Mouse (Mus musculus): ENCODE measurements around the gene Uba7. TPM values are rescaled to one million over a fixed set of nuclear protein-coding genes. Genes with fewer than 3 reads are reported as not detected.

The Uba7 gene
- total RNA-seq (2012; rRNA removed) (15.8 and 18.1 TPM in 2 replicates), polyA plus RNA-seq (2012; ENCODE audit: insufficient read depth in 1 of 2, insufficient read length in 2 of 2, low read depth in 1 of 2, low replicate concordance in 2 of 2, missing spikeins in 1 of 2) (10 to 100 TPM in 1 of 2 experiments, not detected in 1; 44.1 TPM)

GRCm38 (mm10) chr9:107975399-107976386, at the start of gene Uba7:
TSS of gene Uba7 (plus strand) at chr9:107975505.
- Histone ChIP-seq H3K9ac (ENCODE audit: control insufficient read depth, low read depth, low read length, poor library complexity, severe bottlenecking) (peak within 1 kb of the TSS; percentile 65), H3K4me1 (ENCODE audit: control insufficient read depth in 1 of 2, insufficient read depth in 2 of 2, low read length in 2 of 2) (peaks cover 31 to 77% of the 10 kb centered on the region in 2 experiments), H3K9me3 (replicated peaks; ENCODE audit: insufficient read depth, low read length) (no peaks in the 10 kb centered on the region), H3K27ac (ENCODE audit: control insufficient read depth, low read depth, low read length) (peak within 1 kb of the TSS; percentile 100), H3K36me3 (ENCODE audit: control insufficient read depth in 1 of 2, insufficient read depth in 2 of 2, low read length in 2 of 2) (peaks cover 0 to 53% of the 10 kb centered on the region in 2 experiments; a peak in 3 of 4 replicates), H3K4me3 (ENCODE audit: control insufficient read depth in 1 of 2, insufficient read depth in 1 of 2, low read depth in 2 of 2, low read length in 2 of 2) (peak within 1 kb of the TSS; percentile 71), H3K79me2 (ENCODE audit: control insufficient read depth, insufficient read depth, low read length, poor library complexity) (peaks cover 21% of the 10 kb centered on the region), H3K27me3 (ENCODE audit: control insufficient read depth in 1 of 2, insufficient read depth in 2 of 2, low read length in 2 of 2) (no peaks in the 10 kb centered on the region)
- peak; percentile 97 for DNase-seq (ENCODE audit: low read depth, low spot score)
- no peak for TF ChIP-seq POLR2AphosphoS5 (IDR thresholded peaks at IDR 0.05; ENCODE audit: borderline replicate concordance, low read depth, low read length)
- TF ChIP-seq RCOR1 (IDR thresholded peaks at IDR 0.05; ENCODE audit: low read depth, low read length), result peak; percentile 83
- TF ChIP-seq HCFC1 (IDR thresholded peaks at IDR 0.05; ENCODE audit: low read depth, low read length), result no peak; the same call in 1 of the 2 replicates
- TF ChIP-seq MEF2A (IDR thresholded peaks at IDR 0.05; ENCODE audit: extremely low read depth, insufficient replicate concordance, low read depth, low read length, poor library complexity, severe bottlenecking), result no peak
- peak; percentile 10; the same call in 1 of the 2 replicates for TF ChIP-seq CHD2 (IDR thresholded peaks at IDR 0.05; ENCODE audit: low read length)
- peak; percentile 32; the same call in 1 of the 2 replicates for TF ChIP-seq ZNF384 (IDR thresholded peaks at IDR 0.05; ENCODE audit: low read depth, low read length)
- TF ChIP-seq TBP (IDR thresholded peaks at IDR 0.05; ENCODE audit: low read depth, low read length), result peak; percentile 48; the same call in 1 of the 2 replicates
- no peak; the same call in 1 of the 2 replicates for TF ChIP-seq MAFK (IDR thresholded peaks at IDR 0.05; ENCODE audit: borderline replicate concordance, low read depth, low read length)
- no peak for TF ChIP-seq CTCF (IDR thresholded peaks at IDR 0.05 in 2 of 3, conservative IDR thresholded peaks at IDR 0.05 in 1 of 3; ENCODE audit: control insufficient read depth in 1 of 3, insufficient read depth in 1 of 3, low read depth in 2 of 3, low read length in 3 of 3, poor library complexity in 1 of 3, severe bottlenecking in 1 of 3)
- TF ChIP-seq CHD1 (IDR thresholded peaks at IDR 0.05; ENCODE audit: low read depth, low read length), result no peak
- no peak; the same call in 1 of the 2 replicates for TF ChIP-seq NELFE (IDR thresholded peaks at IDR 0.05; ENCODE audit: low read depth, low read length)
- TF ChIP-seq ZMIZ1 (IDR thresholded peaks at IDR 0.05; ENCODE audit: low read depth, low read length), result peak; percentile 59; the same call in 1 of the 2 replicates
- TF ChIP-seq POLR2AphosphoS2 (IDR thresholded peaks at IDR 0.05; ENCODE audit: low read length), result no peak
- TF ChIP-seq GABPA (IDR thresholded peaks at IDR 0.05; ENCODE audit: low read depth, low read length), result no peak
- peak; percentile 96 for TF ChIP-seq TAL1 (IDR thresholded peaks at IDR 0.05; ENCODE audit: low read length)
- peak; percentile 67; the same call in 1 of the 2 replicates for TF ChIP-seq BHLHE40 (IDR thresholded peaks at IDR 0.05; ENCODE audit: borderline replicate concordance, low read depth, low read length)
- no peak for TF ChIP-seq RAD21 (IDR thresholded peaks at IDR 0.05; ENCODE audit: low read depth, low read length)
- peak; percentile 79; the same call in 1 of the 2 replicates for TF ChIP-seq JUND (IDR thresholded peaks at IDR 0.05; ENCODE audit: low read depth, low read length)
- TF ChIP-seq MAZ (IDR thresholded peaks at IDR 0.05; ENCODE audit: low read depth, low read length), result peak; percentile 75
- peak; percentile 81 for TF ChIP-seq MXI1 (IDR thresholded peaks at IDR 0.05; ENCODE audit: low read depth, low read length)
- peak; percentile 95 for TF ChIP-seq TCF12 (IDR thresholded peaks at IDR 0.05; ENCODE audit: low read depth, low read length)
- TF ChIP-seq SMC3 (IDR thresholded peaks at IDR 0.05; ENCODE audit: low read depth, low read length), result no peak
- TF ChIP-seq USF1 (IDR thresholded peaks at IDR 0.05; ENCODE audit: low read depth, low read length), result no peak
- peak; percentile 97 for TF ChIP-seq SIN3A (IDR thresholded peaks at IDR 0.05; ENCODE audit: low read length)
- 0 out of 2 replicates have a peak, but pooled peaks have one; percentile 39 for TF ChIP-seq MYC (IDR thresholded peaks at IDR 0.05; ENCODE audit: low read depth, low read length)
- TF ChIP-seq ETS1 (IDR thresholded peaks at IDR 0.05; ENCODE audit: low read depth, low read length), result peak; percentile 100
- TF ChIP-seq NRF1 (IDR thresholded peaks at IDR 0.05; ENCODE audit: insufficient read depth, low read depth, low read length, poor library complexity, severe bottlenecking), result no peak; the same call in 1 of the 2 replicates
- peak; percentile 97 for TF ChIP-seq GATA1 (IDR thresholded peaks at IDR 0.05; ENCODE audit: low read depth, low read length)
- TF ChIP-seq E2F4 (IDR thresholded peaks at IDR 0.05; ENCODE audit: borderline replicate concordance, low read depth, low read length), result no peak
- TF ChIP-seq ZC3H11A (IDR thresholded peaks at IDR 0.05; ENCODE audit: low read depth, low read length), result no peak
- TF ChIP-seq USF2 (IDR thresholded peaks at IDR 0.05; ENCODE audit: borderline replicate concordance in 1 of 2, insufficient read depth in 1 of 2, low read depth in 1 of 2, low read length in 2 of 2), result no peak
- TF ChIP-seq UBTF (IDR thresholded peaks at IDR 0.05; ENCODE audit: borderline replicate concordance, insufficient read depth, low read depth, low read length), result no peak
- TF ChIP-seq MAX (IDR thresholded peaks at IDR 0.05; ENCODE audit: low read length), result peak; percentile 7; the same call in 1 of the 2 replicates

Measured in MEL (cell line).